Mouse (Mus musculus): ENCODE results near the gene Gm17720. TPM values are rescaled to one million over a fixed set of nuclear protein-coding genes. Genes with fewer than 3 reads are reported as not detected.

Gm17720 gene
- polyA plus RNA-seq, 1 experiment from 2014 or later = not detected

GRCm38 (mm10) chr8:110079282-110080221 is 23.0 kb downstream of the Gm17720 start, which contains the start of gene Zfp612:
Zfp612 (plus strand) TSS chr8:110079746.
- Histone ChIP-seq H3K36me3 (replicated peaks) (peaks cover 5% of the 10 kb centered on the region; the same call in 1 of the 2 replicates), H3K4me3 (peak within 1 kb of the TSS; percentile 55), H3K27ac (peak within 1 kb of the TSS; percentile 46), H3K27me3 (replicated peaks) (no peaks in the 10 kb centered on the region), H3K9ac (peak within 1 kb of the TSS; percentile 80), H3K4me1 (peaks cover 22% of the 10 kb centered on the region), H3K4me2 (peak within 1 kb of the TSS; percentile 80), H3K9me3 (no peaks in the 10 kb centered on the region)
- 5% methylated on average over 54 of the region's 54 CpGs for WGBS
- peak; percentile 97 for ATAC-seq (replicated peaks)

DNA sequence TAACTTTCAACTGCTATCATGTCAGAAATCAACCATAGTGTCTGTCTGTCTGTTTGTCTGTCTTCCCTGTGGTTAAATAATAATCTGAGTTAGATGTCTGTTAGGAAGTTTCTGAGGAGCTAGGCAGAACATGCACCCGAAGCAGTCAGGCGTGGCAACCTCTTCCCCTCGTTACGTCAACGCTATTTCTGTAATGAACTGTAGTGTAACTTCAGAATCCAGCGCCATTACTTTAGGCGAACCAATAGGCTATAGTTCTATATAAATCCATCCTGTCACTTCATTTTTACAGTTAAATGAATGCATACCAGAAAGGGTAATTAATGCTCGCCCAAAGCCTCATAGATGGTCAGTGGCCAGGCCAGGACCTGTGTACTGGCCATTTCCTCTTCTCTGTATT is 28.1 kb downstream of the Gm17720 start:
- Histone ChIP-seq H3K4me1 (0 out of 2 replicates have a peak, but pooled peaks cover 3% of the 10 kb centered on the region), H3K4me3 (no peak overlapping the region)
- 84% methylated on average over 8 of the region's 8 CpGs for WGBS

DNA sequence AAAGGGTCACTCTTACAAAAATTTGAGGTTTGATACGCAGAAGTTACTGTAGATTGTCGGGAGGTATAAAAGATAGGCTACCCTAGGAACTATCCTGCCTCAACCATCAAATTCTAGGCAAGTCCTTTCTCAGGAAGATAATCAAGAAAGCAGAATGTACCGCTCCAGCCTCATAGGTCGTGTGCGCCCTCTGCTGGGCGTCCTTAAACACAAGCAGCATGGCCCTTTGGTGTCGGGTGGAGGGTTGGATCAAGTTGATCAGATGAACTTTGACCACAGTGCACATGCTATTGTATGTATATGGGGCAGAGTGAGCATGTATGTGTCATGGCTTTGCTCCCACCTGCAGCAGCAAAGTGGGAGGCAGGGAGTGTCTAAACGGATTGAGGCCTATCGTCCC is 31.0 kb downstream of the Gm17720 start:
- ATAC-seq (replicated peaks) = no peak
- Histone ChIP-seq H3K4me3 (no peak overlapping the region), H3K36me3 (replicated peaks) (no peaks in the 10 kb centered on the region), H3K4me1 (no peaks in the 10 kb centered on the region), H3K9ac (no peak overlapping the region), H3K4me2 (no peak overlapping the region), H3K27me3 (replicated peaks) (no peaks in the 10 kb centered on the region), H3K9me3 (no peaks in the 10 kb centered on the region), H3K27ac (no peak overlapping the region)
- 15% methylated on average over 9 of the region's 9 CpGs for WGBS

More for the DNA sequence above, 28.1 kb downstream of the Gm17720 start:
- Histone ChIP-seq H3K27ac (no peak overlapping the region), H3K9ac (no peak overlapping the region), H3K9me3 (no peaks in the 10 kb centered on the region), H3K4me2 (no peak overlapping the region), H3K27me3 (replicated peaks) (no peaks in the 10 kb centered on the region), H3K36me3 (replicated peaks) (no peaks in the 10 kb centered on the region)
- ATAC-seq (replicated peaks) = no peak

DNA sequence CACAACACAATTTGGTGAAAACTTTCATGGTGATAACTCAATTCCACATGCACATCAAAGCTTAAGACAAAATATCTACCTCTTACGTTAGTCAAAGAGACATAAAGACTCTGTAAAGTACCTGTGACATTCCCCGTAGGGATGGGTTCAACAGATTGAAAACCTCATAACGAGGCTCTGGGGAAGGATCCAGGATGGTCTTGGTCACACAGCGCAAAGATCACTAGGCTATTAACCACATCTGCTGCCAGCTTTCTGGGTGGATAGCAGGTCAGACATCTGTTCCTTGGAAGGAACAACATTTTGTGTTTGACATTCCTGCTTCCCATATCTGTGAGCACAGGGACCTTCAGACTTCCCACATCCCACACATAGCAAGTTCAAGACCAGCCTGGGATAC is 32.8 kb downstream of the Gm17720 start:
- Histone ChIP-seq H3K4me1 (no peaks in the 10 kb centered on the region), H3K9me3 (no peaks in the 10 kb centered on the region), H3K4me3 (no peak overlapping the region), H3K4me2 (no peak overlapping the region), H3K36me3 (replicated peaks) (no peaks in the 10 kb centered on the region), H3K9ac (no peak overlapping the region), H3K27ac (no peak overlapping the region), H3K27me3 (replicated peaks) (no peaks in the 10 kb centered on the region)
- ATAC-seq (replicated peaks) = no peak
- WGBS = 85% methylated on average over 4 of the region's 4 CpGs

GRCm38 (mm10) chr8:110065676-110066075 is 36.9 kb downstream of the Gm17720 start:
- no peaks in the 10 kb centered on the region for H3K36me3 ChIP-seq (replicated peaks)
- H3K27me3 ChIP-seq (replicated peaks) = no peaks in the 10 kb centered on the region
- H3K9me3 ChIP-seq = no peaks in the 10 kb centered on the region
- no peak overlapping the region for H3K9ac ChIP-seq
- H3K4me3 ChIP-seq = no peak overlapping the region
- no peak overlapping the region for H3K27ac ChIP-seq
- no peak for ATAC-seq (replicated peaks)
- no peak overlapping the region for H3K4me2 ChIP-seq
- WGBS = 88% methylated on average over 4 of the region's 4 CpGs
- no peaks in the 10 kb centered on the region for H3K4me1 ChIP-seq

DNA sequence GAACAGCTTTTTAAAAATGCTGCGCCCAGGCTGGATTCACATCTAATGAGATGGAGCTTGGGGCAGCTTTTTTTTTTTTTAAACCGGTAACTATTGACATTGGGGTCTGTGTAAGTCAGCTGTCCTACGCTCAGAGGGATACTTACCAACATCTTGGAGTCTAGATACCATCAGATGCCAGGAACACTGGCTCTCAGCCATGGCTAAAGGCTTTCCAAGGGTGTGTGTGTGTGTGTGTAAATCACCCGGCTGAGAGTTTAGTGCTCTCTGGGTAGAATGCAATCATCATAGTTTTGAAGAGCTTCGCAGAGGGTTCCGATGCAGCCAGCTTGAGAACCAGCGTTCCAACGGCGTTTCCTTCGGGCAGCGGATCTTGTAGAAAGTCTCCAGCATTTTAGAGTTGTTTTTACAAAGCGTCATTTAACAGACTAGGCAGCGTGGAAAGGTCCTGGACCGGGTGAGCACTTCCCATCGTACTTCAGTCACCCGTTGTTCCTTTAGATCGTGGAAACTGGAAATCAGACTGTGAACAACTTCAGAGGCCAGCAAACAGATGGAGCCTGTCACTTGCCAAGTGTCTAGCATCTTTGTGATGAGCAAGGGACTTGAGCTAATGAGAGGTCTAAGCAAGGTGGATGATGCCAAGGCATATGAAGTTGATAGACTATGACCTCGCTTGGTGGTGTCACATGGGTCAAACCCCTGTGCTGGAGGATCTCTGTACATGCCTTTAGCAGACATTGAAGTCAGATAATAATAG is 37.8 kb downstream of the Gm17720 start:
- Histone ChIP-seq H3K36me3 (replicated peaks) (no peaks in the 10 kb centered on the region), H3K9ac (no peak overlapping the region), H3K27ac (no peak overlapping the region), H3K9me3 (no peaks in the 10 kb centered on the region), H3K4me3 (no peak overlapping the region), H3K27me3 (replicated peaks) (no peaks in the 10 kb centered on the region), H3K4me2 (no peak overlapping the region), H3K4me1 (no peaks in the 10 kb centered on the region)
- no peak for ATAC-seq (replicated peaks)
- WGBS = 93% methylated on average over 18 of the region's 18 CpGs

DNA sequence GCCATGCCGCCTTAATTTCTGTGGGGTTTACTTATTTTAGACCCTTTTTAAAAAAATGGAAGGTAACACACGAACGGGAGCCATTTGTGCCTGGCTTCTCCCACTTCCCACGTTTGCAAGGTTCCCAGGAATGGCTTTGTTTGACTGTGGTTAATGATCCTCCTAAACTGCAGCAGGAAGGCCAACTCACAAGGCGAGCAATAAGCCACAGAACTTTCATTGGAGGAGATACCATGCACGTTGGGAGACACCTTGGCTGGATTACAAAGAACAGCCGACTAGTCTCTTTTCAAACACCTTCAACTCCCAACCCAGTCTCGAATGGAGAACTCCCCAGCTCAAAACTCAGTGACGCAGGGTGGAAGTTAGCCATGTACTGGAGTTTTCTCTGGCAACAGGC is 38.4 kb downstream of the Gm17720 start:
- Histone ChIP-seq H3K4me1 (no peaks in the 10 kb centered on the region), H3K9ac (no peak overlapping the region), H3K36me3 (replicated peaks) (no peaks in the 10 kb centered on the region), H3K4me3 (no peak overlapping the region), H3K4me2 (no peak overlapping the region), H3K27ac (no peak overlapping the region), H3K9me3 (no peaks in the 10 kb centered on the region), H3K27me3 (replicated peaks) (no peaks in the 10 kb centered on the region)
- WGBS = 85% methylated on average over 9 of the region's 9 CpGs
- no peak for ATAC-seq (replicated peaks)

DNA sequence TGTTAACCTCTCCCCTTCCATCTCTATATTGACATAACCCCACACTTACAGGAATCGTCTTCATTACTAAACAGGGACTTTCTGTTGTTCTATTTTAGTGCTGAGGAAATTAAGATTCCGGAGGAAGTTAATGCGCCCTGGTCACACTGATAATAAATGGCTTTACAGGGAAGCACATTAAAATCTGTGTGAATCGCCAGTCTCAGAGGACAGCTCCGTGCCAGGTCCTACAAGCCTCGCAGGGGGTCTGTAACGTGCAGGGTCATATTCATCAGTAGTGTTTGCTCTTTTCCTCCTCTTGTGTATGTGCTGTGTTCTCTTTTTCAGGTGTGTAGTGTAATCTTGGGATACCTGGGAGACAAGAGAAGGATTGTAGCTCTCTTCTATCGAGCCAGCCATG is 44.3 kb downstream of the Gm17720 start:
- H3K4me3 ChIP-seq = no peak overlapping the region
- WGBS = 75% methylated on average over 8 of the region's 8 CpGs
- H3K27ac ChIP-seq = no peak overlapping the region
- ATAC-seq (replicated peaks) = no peak
- no peaks in the 10 kb centered on the region for H3K27me3 ChIP-seq (replicated peaks)
- no peak overlapping the region for H3K9ac ChIP-seq
- no peaks in the 10 kb centered on the region for H3K4me1 ChIP-seq
- H3K9me3 ChIP-seq = no peaks in the 10 kb centered on the region
- H3K36me3 ChIP-seq (replicated peaks) = no peaks in the 10 kb centered on the region
- H3K4me2 ChIP-seq = no peak overlapping the region

GRCm38 (mm10) chr8:110051208-110051607 is 51.3 kb downstream of the Gm17720 start:
- Histone ChIP-seq H3K4me1 (no peaks in the 10 kb centered on the region), H3K4me3 (no peak overlapping the region), H3K9me3 (no peaks in the 10 kb centered on the region), H3K4me2 (no peak overlapping the region), H3K9ac (no peak overlapping the region), H3K36me3 (replicated peaks) (no peaks in the 10 kb centered on the region), H3K27ac (no peak overlapping the region), H3K27me3 (replicated peaks) (no peaks in the 10 kb centered on the region)
- WGBS = 81% methylated on average over 6 of the region's 6 CpGs
- no peak for ATAC-seq (replicated peaks)

DNA sequence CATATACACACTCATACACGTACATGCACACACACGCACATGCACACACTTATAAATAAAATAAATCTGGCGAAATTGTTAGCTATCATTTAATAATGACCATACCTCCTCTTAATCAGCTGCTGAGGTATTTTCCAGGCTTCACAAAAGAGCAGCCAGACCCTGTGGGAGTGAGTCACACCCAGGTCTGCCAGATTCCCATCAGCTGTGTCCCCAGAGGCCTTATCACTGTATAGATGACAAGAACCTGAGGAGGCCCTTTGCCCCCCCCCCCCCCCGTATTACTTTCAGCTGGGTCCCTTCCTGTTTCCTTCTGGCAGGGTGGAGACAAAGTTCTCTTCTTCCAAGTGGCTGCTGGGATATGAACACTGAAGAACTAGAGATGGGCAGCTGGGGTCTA is 62.0 kb downstream of the Gm17720 start:
- H3K27me3 ChIP-seq (replicated peaks) = no peaks in the 10 kb centered on the region
- no peaks in the 10 kb centered on the region for H3K9me3 ChIP-seq
- H3K4me2 ChIP-seq = no peak overlapping the region
- no peaks in the 10 kb centered on the region for H3K4me1 ChIP-seq
- H3K9ac ChIP-seq = no peak overlapping the region
- no peaks in the 10 kb centered on the region for H3K36me3 ChIP-seq (replicated peaks)
- WGBS = 82% methylated on average over 4 of the region's 4 CpGs
- H3K4me3 ChIP-seq = no peak overlapping the region
- no peak for ATAC-seq (replicated peaks)
- no peak overlapping the region for H3K27ac ChIP-seq

DNA sequence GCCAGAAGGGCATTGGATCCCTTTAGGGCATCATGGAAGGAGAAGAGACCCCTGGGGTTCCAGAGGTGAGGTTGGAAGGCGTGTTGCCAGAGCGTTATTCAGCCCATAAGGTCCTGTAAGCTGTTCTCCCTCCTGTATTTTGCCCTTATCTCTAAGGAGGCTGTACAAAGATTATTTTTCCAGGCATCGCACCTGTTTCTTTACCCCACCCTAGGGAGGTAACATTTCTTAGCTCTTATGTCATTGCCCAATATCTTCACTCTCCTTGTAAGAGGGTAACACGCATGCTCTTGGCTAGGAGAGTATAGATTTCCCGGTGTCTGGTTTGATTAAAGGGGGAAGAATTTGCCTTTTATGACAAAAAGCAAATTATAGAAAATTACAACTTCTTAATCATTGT is 62.9 kb downstream of the Gm17720 start, which contains the start of gene Chst4:
Chst4 (minus strand) TSS at position 82 of the 400 bp plus-strand sequence.
- WGBS = 78% methylated on average over 5 of the region's 5 CpGs
- H3K27ac ChIP-seq = no peak within 1 kb of the TSS
- no peaks in the 10 kb centered on the region for H3K27me3 ChIP-seq (replicated peaks)
- H3K4me3 ChIP-seq = no peak within 1 kb of the TSS
- H3K4me1 ChIP-seq = no peaks in the 10 kb centered on the region
- ATAC-seq (replicated peaks) = no peak
- H3K9me3 ChIP-seq = no peaks in the 10 kb centered on the region
- no peak within 1 kb of the TSS for H3K9ac ChIP-seq
- H3K4me2 ChIP-seq = no peak within 1 kb of the TSS
- no peaks in the 10 kb centered on the region for H3K36me3 ChIP-seq (replicated peaks)

GRCm38 (mm10) chr8:110039216-110039615 is 63.3 kb downstream of the Gm17720 start:
- Histone ChIP-seq H3K9me3 (no peaks in the 10 kb centered on the region), H3K4me3 (no peak overlapping the region), H3K4me1 (peaks cover 3% of the 10 kb centered on the region; the same call in 1 of the 2 replicates), H3K27me3 (replicated peaks) (no peaks in the 10 kb centered on the region), H3K27ac (no peak overlapping the region), H3K4me2 (no peak overlapping the region), H3K36me3 (replicated peaks) (no peaks in the 10 kb centered on the region), H3K9ac (no peak overlapping the region)
- no peak for ATAC-seq (replicated peaks)
- WGBS = 47% methylated on average over 7 of the region's 7 CpGs

All from midbrain, embryonic 15.5 days (tissue).